Mouse (Mus musculus): ENCODE measurements around the gene Tedc2. TPM values are rescaled to one million over a fixed set of nuclear protein-coding genes. Genes with fewer than 3 reads are reported as not detected.

The Tedc2 gene
- polyA plus RNA-seq, 1 experiment from 2014 or later: 4.0 TPM

DNA sequence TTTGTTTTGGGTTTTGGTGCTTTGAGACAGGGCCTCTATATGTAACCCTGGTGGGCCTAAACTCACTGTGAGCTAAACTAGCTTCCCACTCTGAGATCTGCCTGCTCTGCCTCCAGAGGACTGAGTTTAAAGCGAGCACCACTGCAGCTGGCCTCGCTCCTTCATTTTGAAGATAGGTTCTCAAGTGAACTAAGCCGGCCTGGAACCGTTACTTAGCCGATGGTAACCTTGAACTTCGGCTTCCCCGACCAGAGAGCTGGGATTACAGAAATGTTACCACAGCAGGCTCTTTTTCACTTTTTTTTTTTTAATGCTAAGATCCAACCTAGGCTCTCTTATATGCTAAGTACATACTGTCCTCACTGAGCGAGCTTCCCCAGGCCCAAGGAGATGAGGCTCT lies 27.4 kb downstream of the Tedc2 start:
- peaks cover 79% of the 10 kb centered on the region; the same call in 1 of the 2 replicates for H3K79me2 ChIP-seq (ENCODE audit: inconsistent target)
- H3K36me3 ChIP-seq (ENCODE audit: inconsistent target): no peaks in the 10 kb centered on the region; the same call in 1 of the 2 replicates
- peak overlapping the region; percentile 19 for H3K27ac ChIP-seq
- no peak overlapping the region for H3K4me3 ChIP-seq (ENCODE audit: inconsistent target)
- 85% methylated on average over 7 of the region's 8 CpGs for WGBS (ENCODE audit: missing documents)

GRCm38 (mm10) chr17:24192848-24193247 lies 27.8 kb downstream of the Tedc2 start:
- WGBS (ENCODE audit: missing documents): 23% methylated on average over 8 of the region's 8 CpGs
- peak overlapping the region; percentile 19 for H3K27ac ChIP-seq
- H3K36me3 ChIP-seq (ENCODE audit: inconsistent target): no peaks in the 10 kb centered on the region; the same call in 1 of the 2 replicates
- no peak overlapping the region for H3K4me3 ChIP-seq (ENCODE audit: inconsistent target)
- peaks cover 74% of the 10 kb centered on the region; the same call in 1 of the 2 replicates for H3K79me2 ChIP-seq (ENCODE audit: inconsistent target)

DNA sequence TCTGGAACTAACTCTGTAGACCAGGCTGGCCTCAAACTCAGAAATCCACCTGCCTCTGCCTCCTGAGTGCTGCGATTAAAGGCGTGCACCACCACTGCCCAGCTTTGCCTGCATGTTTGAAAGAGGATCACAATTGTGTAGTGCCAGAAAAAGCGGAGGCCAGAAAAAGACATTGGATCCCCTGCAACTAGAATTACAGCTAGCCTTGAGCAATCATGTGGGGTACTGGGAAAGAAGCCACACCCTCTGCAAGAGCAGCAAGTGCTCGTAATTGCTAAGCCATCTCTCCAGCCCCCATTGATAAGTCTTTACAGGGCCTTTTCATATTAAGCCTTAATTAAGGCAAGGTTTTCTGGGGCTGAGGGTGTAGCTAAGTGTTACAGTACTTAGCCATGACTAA lies 29.2 kb downstream of the Tedc2 start:
- Histone ChIP-seq H3K79me2 (ENCODE audit: inconsistent target) (peaks cover 61% of the 10 kb centered on the region; the same call in 1 of the 2 replicates), H3K4me3 (ENCODE audit: inconsistent target) (no peak overlapping the region), H3K27ac (no peak overlapping the region), H3K36me3 (ENCODE audit: inconsistent target) (no peaks in the 10 kb centered on the region; the same call in 1 of the 2 replicates)
- WGBS (ENCODE audit: missing documents): 51% methylated on average over 4 of the region's 4 CpGs

DNA sequence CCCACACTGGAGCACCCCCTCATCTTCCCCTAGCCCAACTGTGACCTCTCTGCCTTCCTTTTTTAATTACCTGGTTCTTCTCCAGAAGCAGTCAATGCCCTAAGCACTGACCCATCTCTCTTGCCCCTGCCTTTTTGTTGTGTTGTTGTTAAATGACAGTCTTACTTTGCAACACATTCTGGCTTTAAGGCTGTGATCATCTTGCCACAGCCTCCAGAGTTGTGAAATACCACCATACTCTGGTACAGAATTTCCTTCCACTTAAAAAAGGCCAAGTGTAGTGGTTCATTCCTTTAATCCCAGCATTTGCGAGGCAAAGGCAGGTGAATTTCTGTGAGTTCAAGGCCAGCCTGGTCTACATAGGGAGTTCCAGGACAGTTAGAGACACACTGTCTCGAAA lies 29.7 kb downstream of the Tedc2 start:
- Histone ChIP-seq H3K36me3 (ENCODE audit: inconsistent target) (peaks cover under 1% of the 10 kb centered on the region; the same call in 1 of the 2 replicates), H3K27ac (no peak overlapping the region), H3K4me3 (ENCODE audit: inconsistent target) (no peak overlapping the region), H3K79me2 (ENCODE audit: inconsistent target) (peaks cover 55% of the 10 kb centered on the region; the same call in 1 of the 2 replicates)
- 58% methylated on average over 2 of the region's 2 CpGs for WGBS (ENCODE audit: missing documents)

GRCm38 (mm10) chr17:24174259-24174658 lies 46.4 kb downstream of the Tedc2 start:
- 97% methylated on average over 3 of the region's 3 CpGs for WGBS (ENCODE audit: missing documents)
- H3K36me3 ChIP-seq (ENCODE audit: inconsistent target): no peaks in the 10 kb centered on the region; the same call in 1 of the 2 replicates
- no peak overlapping the region for H3K27ac ChIP-seq
- H3K79me2 ChIP-seq (ENCODE audit: inconsistent target): peaks cover 9% of the 10 kb centered on the region
- no peak overlapping the region for H3K4me3 ChIP-seq (ENCODE audit: inconsistent target)

- H3K36me3 ChIP-seq (ENCODE audit: inconsistent target): no peaks in the 10 kb centered on the region; the same call in 1 of the 2 replicates
- no peak overlapping the region for H3K4me3 ChIP-seq (ENCODE audit: inconsistent target)
- WGBS (ENCODE audit: missing documents): 15% methylated on average over 3 of the region's 3 CpGs
- peak overlapping the region; percentile 97 for H3K27ac ChIP-seq
- H3K79me2 ChIP-seq (ENCODE audit: inconsistent target): peaks cover 16% of the 10 kb centered on the region
Measured at GRCm38 (mm10) chr17:24173423-24173822, 47.2 kb downstream of the Tedc2 start.

DNA sequence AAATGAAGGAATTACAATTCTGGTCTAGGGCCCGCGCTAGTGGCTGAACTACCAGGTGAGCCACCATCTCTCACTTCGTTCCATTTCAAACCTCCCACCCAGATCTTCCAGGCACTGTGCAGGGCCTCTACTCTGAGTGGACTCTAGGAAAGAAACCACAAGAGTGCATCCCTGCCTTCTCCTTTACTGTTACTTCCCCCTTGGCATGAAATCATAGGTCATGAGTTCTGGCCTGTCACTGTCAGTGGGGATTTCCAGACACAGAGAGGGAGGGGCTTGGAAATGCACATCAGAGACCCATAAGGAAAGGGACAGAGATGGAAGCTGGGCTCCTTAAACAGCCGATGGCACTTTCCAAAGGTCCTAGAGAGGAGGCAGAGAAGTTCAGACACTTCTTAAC lies 48.9 kb downstream of the Tedc2 start:
- peaks cover 33% of the 10 kb centered on the region for H3K79me2 ChIP-seq (ENCODE audit: inconsistent target)
- H3K4me3 ChIP-seq (ENCODE audit: inconsistent target): no peak overlapping the region
- peaks cover 9% of the 10 kb centered on the region; the same call in 1 of the 2 replicates for H3K36me3 ChIP-seq (ENCODE audit: inconsistent target)
- 52% methylated on average over 4 of the region's 4 CpGs for WGBS (ENCODE audit: missing documents)
- peak overlapping the region; percentile 97 for H3K27ac ChIP-seq

DNA sequence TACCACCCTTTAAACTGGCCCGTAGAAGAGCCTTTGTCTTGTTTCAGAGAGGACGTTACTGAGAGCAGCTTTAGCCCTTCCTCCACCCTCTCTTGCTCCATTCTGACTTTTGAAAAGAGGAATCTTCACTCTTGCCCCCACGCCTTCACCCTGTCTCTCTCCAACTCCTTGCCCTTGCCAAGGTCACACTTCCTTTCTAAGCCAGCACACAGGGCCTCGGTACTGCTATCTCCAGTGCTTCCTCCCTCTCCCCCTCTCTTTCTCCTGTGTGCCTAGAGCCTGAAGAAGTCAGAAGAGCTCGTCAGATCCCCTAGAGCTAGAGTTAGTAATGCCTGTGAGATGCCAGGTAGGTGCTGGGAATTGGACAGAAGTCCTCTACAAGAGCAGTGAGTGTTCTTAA lies 49.9 kb downstream of the Tedc2 start:
- 10% methylated on average over 3 of the region's 5 CpGs for WGBS (ENCODE audit: missing documents)
- H3K36me3 ChIP-seq (ENCODE audit: inconsistent target): peaks cover 12% of the 10 kb centered on the region; the same call in 1 of the 2 replicates
- peaks cover 43% of the 10 kb centered on the region for H3K79me2 ChIP-seq (ENCODE audit: inconsistent target)
- H3K4me3 ChIP-seq (ENCODE audit: inconsistent target): peak overlapping the region; percentile 94
- peak overlapping the region; percentile 97 for H3K27ac ChIP-seq

DNA sequence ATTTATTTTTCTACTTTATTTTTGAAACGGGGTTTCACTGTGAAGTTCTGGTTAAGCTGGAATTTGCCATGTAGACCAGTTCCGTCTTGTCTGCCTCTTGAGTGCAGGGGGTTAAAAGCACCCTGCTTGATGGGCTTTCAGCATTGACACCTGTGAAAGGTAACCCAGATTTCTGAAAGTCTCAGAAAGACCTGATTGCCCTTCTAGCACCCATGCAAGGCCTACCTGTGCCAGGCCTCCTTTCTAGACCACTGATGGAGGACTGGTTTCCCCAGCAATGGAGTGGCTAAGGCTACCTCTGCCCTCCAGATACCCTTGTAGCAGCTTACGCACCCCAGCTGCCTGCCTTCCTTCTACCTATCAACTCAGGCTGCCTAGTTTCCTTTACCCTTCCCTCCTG lies 50.5 kb downstream of the Tedc2 start:
- Histone ChIP-seq H3K4me3 (ENCODE audit: inconsistent target) (peak overlapping the region; percentile 94), H3K79me2 (ENCODE audit: inconsistent target) (peaks cover 49% of the 10 kb centered on the region), H3K27ac (peak overlapping the region; percentile 97), H3K36me3 (ENCODE audit: inconsistent target) (peaks cover 12% of the 10 kb centered on the region; the same call in 1 of the 2 replicates)
- 50% methylated on average over 3 of the region's 3 CpGs for WGBS (ENCODE audit: missing documents)

- Histone ChIP-seq H3K36me3 (ENCODE audit: inconsistent target) (peaks cover 12% of the 10 kb centered on the region; the same call in 1 of the 2 replicates), H3K27ac (peak within 1 kb of the TSS; percentile 97), H3K79me2 (ENCODE audit: inconsistent target) (peaks cover 56% of the 10 kb centered on the region), H3K4me3 (ENCODE audit: inconsistent target) (peak within 1 kb of the TSS; percentile 94)
- WGBS (ENCODE audit: missing documents): under 1% methylated on average over 53 of the region's 58 CpGs
Measured at GRCm38 (mm10) chr17:24169317-24170065, 51.2 kb downstream of the Tedc2 start, which contains the start of gene Atp6v0c. Atp6v0c (minus strand) TSS chr17:24169702.

- Histone ChIP-seq H3K36me3 (ENCODE audit: inconsistent target) (peaks cover 12% of the 10 kb centered on the region; the same call in 1 of the 2 replicates), H3K4me3 (ENCODE audit: inconsistent target) (peak overlapping the region; percentile 94), H3K27ac (peak overlapping the region; percentile 97), H3K79me2 (ENCODE audit: inconsistent target) (peaks cover 56% of the 10 kb centered on the region)
- under 1% methylated on average over 22 of the region's 41 CpGs for WGBS (ENCODE audit: missing documents)
Measured at GRCm38 (mm10) chr17:24168590-24169277, 51.9 kb downstream of the Tedc2 start.

DNA sequence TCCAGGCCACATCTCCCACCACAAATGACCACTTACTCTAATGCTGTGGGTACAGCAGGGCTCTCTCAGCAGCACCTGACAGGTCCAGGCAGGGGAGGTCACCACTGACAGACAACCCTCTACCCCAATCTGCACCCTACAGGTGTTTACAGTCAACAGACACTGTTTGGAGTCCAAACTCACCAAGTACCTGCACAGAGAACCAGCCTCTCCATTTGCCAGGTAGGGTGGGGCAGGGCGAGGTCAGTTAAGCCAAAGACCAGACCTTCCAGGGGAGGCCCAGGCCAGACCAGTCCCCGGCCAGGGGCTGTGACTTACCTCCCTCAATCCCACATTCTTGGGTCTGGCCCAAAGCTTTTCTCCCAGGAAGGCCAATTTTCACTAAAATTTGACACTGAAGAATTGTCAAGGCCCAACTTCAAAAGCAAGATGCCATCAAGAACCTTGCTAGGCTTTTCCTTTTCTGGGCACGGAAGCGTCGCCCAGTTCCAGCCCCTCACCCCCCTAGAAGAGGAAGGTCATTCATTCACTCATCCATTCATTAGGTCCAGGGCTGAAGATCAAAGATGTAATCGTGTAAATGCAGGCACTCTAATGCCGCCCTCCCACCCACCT lies 52.7 kb downstream of the Tedc2 start:
- WGBS (ENCODE audit: missing documents): 27% methylated on average over 7 of the region's 7 CpGs
- Histone ChIP-seq H3K27ac (peak overlapping the region; percentile 97), H3K4me3 (ENCODE audit: inconsistent target) (peak overlapping the region; percentile 94), H3K36me3 (ENCODE audit: inconsistent target) (peaks cover 12% of the 10 kb centered on the region; the same call in 1 of the 2 replicates), H3K79me2 (ENCODE audit: inconsistent target) (peaks cover 58% of the 10 kb centered on the region)

- Histone ChIP-seq H3K79me2 (ENCODE audit: inconsistent target) (peaks cover 67% of the 10 kb centered on the region), H3K36me3 (ENCODE audit: inconsistent target) (peaks cover 12% of the 10 kb centered on the region; the same call in 1 of the 2 replicates), H3K4me3 (ENCODE audit: inconsistent target) (peak overlapping the region; percentile 94), H3K27ac (peak overlapping the region; percentile 97)
- 11% methylated on average over 6 of the region's 6 CpGs for WGBS (ENCODE audit: missing documents)
Measured at GRCm38 (mm10) chr17:24167120-24167519, 53.5 kb downstream of the Tedc2 start.

All from macrophage (primary cell).